Mouse (Mus musculus): ENCODE data around the gene Tns4. TPM values are rescaled to one million over a fixed set of nuclear protein-coding genes. Genes with fewer than 3 reads are reported as not detected.

The Tns4 gene
- total RNA-seq (2021) = under 1 TPM in 1 of 2 experiments, not detected in 1; 0.10 TPM
- long read RNA-seq, experiment 1 = 0 reads
- long read RNA-seq, experiment 2 = 0 reads

DNA sequence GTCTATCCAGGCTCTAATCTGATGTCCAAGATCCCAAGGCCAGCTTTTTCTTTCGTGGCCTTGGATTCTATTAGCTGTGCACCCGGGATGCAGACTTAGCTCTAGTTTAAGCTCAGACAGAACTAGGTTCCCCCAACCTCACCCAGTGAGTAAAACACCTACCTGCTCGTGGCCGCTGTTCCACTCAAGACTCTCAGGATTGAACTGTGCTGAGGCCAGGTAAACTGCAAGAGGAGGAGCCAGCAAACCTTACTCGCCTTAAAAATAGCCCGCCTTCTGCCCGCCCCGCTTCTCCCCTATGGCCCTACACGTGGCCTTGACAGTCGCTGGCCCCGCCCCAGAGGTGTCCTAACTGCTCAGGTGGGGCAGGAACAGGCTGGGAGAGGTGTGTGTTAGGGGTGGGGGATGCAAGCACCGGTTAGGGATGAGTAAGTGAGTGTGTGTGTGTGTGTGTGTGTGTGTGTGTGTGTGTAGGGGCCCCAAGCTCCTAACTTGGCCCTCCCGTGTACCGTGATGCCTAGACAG is at the start of gene Tns4:
TSS of gene Tns4 (minus strand) at position 230 of the 525 bp plus-strand sequence.
- DNase-seq = no peak
- intact Hi-C loops (cut with DNase I; ENCODE audit: low total_unique reads) = no loop called here

DNA sequence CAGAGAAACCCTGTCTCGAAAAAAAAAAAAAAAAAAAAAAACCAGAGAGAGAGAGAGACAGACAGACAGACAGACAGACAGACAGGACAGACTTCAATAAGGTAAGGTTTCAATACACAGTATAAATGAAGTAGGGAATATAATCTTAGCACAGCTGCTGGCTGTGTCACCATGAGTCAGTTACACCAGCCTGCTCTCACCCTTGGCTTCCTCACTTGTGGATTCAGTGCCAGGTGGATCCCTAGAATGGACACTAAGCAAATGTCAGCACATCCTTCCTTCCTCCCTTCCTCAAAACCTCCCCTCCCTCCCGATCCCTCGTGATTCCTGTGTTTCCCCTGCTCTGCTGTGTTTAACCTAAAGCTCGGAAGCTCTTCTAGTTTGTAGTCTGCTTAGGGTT is 48.3 kb upstream of the Tns4 start:
- DNase-seq = no peak
- intact Hi-C loops (cut with DNase I; ENCODE audit: low total_unique reads) = no loop called here

DNA sequence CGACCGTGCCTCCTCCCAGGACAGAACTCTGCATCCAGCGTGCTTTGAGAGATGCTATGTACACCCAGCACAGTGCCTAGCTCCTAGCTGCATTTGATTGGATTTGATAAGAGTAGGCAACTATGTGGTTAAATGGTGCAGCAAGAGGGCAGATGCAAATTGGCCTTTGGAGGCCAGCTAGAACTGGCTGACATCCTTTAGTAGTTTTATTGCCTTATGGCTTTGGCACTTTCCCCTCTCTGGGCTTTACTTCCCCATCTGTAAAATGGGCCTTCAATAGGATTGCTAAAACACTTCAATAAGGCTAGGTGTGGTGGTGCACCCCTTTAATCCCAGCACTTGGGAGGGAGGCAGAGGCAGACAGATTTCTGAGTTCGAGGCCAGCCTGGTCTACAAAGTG is 47.9 kb upstream of the Tns4 start:
- DNase-seq = no peak
- intact Hi-C loops (cut with DNase I; ENCODE audit: low total_unique reads) = no loop called here

DNA sequence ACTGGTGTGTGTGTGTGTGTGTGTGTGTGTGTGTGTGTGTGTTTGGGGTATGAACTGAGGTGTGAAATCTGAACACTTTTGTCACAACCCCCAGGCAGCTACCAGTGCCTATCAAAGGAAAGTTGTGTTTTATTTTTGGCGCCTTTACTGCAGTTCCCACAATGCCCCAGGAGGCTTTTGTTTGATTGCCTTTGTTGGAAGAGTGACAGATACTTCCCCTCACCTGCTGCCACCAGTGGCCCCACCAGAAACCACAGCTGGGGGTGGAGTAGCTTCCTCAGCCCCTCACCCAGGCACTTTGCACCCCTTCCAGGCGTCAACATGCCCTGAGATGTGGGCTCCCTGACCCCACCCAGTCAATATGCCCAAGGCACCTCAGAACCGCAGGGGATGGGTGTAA is 47.3 kb upstream of the Tns4 start:
- intact Hi-C loops (cut with DNase I; ENCODE audit: low total_unique reads) = no loop called here

DNA sequence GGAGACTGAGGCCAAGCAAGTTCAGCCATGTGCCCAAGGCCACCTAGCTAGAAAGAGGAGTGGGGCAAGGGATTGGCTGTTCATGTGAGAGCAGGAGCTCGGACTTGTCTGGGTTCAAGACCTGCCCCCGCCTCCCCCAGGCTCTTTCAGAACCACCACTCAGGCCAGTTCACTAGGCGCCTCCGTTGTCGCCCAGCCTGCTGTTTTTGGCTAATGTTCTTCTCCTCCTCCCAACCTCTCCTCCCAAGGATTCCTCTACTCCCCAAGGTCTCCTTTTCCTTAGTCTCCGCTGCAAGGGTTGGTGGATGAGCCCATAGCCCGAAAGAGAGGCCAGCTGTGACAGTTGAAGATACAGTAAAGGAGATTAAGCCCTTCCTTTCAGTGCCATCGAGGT is 45.9 kb upstream of the Tns4 start:
- peak; percentile 52 for DNase-seq
- intact Hi-C loops (cut with DNase I; ENCODE audit: low total_unique reads) = no loop called here

More for the DNA sequence above, 47.3 kb upstream of the Tns4 start:
- no peak for DNase-seq

GRCm38 (mm10) chr11:99134266-99135046 is 45.4 kb upstream of the Tns4 start:
- DNase-seq = no peak
- intact Hi-C loops (cut with DNase I; ENCODE audit: low total_unique reads) = no loop called here

DNA sequence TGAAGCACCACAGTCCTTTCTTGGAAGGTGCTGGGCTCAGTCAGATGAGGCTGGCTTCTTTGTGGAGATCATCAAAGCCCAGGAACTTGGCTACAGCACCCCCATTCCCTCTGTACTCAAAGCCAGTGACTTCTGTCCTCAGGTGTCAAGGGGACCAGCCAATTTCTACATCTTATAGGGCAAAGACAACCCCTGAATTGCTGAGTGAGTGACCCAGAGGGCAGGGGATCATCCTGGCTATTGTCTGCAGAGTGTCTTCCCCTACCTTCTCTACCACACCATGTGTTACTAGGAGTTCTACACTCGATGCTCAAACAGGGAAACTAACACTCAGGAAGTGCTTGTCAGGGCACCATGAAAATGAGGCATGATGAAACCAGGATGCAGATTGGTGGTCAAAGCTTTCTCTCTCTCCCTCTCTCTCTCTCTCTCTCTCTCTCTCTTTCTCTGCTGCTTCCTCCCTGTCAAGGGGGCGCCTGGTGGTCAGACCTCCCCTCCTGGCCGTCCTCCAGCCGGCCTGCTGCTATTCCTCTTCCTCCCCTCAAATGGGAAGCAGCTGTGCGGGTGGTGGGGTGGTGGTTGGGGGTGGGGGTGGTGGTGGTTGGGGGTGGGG is 44.3 kb upstream of the Tns4 start:
- intact Hi-C loops (cut with DNase I; ENCODE audit: low total_unique reads) = no loop called here
- DNase-seq = no peak

GRCm38 (mm10) chr11:99132091-99132730 is 43.1 kb upstream of the Tns4 start:
- intact Hi-C loops (cut with DNase I; ENCODE audit: low total_unique reads) = no loop called here
- DNase-seq = peak; percentile 72

GRCm38 (mm10) chr11:99131463-99131840 is 42.3 kb upstream of the Tns4 start:
- intact Hi-C loops (cut with DNase I; ENCODE audit: low total_unique reads) = no loop called here
- no peak for DNase-seq

DNA sequence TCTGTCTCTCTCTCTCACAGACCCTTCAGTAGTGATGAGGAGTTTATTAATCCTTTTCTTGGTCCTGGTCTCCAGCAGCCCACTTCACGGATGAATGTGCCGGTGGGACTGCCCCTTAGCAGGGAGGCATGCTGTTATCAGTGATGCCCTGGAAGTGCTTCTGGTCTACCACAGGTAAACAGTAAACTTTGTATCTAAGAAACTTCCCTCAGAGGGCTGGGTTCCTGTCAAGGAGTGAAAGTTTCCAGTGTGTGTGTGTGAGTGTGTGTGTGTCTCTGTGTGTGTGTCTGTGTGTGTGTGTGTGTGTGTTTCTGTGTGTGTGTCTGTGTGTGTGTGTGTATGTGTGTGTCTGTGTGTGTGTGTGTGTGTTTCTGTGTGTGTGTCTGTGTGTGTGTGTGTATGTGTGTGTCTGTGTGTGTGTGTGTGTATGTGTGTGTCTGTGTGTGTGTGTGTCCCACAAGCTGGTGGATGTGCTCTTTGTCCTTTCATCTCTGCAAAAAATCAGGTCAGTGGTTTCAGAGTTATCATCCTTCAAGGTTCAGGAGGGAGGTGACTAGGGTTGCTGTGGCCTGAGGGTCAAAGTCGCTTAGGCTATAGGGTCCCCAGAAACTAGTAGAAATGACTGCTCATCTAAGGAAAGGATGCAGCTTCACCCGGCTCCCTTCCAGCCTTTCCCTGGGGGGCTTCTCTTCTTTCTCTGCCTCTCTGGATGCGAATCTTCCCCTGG is 41.8 kb upstream of the Tns4 start:
- DNase-seq = no peak
- intact Hi-C loops (cut with DNase I; ENCODE audit: low total_unique reads) = no loop called here

- intact Hi-C loops (cut with DNase I; ENCODE audit: low total_unique reads) = loop anchor here (10.0 kb wide), 1 partner anchor 214 kb away; no protein-coding TSS in a partner anchor
- DNase-seq = no peak
Measured at GRCm38 (mm10) chr11:99129287-99129686, 40.2 kb upstream of the Tns4 start.

- DNase-seq = no peak
- intact Hi-C loops (cut with DNase I; ENCODE audit: low total_unique reads) = loop anchor here (10.0 kb wide), 1 partner anchor 213 kb away; no protein-coding TSS in a partner anchor
Measured at GRCm38 (mm10) chr11:99127785-99128682, 38.9 kb upstream of the Tns4 start.

DNA sequence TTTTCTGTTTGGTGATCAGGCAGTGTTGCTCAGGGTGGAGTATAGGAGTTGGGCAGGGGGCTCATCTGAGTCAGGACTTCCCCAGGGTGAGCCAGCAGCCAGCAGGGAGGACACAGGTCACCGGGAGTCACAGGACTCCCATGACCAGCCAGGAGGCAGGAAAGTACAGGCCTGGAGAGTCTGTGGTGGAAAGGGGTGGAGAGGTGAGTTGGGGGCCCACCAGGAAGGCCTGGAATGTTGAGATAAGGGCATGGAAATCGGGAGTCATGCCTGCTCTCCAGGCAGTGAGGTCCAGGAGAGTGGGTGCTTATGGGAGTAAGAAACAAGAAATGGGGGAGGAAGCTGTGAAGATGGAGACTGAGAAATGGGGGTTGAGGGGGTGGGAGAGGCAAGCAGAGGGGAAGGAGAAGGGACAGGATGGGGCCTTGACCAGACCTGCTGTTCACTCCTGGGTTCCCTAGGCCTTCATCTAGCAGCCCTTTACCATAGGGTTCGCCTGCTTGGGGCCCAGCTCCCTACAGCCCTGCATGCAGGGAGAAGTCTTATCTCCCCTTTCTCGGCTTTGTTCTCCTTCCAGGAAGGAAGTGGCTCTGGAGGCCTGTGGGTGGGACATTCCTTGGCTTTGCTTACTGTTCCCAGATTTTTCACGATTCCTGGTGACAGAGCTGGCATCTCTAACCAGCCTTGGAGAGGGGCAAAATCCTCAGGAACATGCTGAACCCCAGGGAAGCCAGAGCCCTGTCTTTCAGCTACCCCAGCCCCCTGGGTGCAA is 37.6 kb upstream of the Tns4 start:
- DNase-seq = no peak
- intact Hi-C loops (cut with DNase I; ENCODE audit: low total_unique reads) = loop anchor here (10.0 kb wide), 1 partner anchor 212 kb away; no protein-coding TSS in a partner anchor

DNA sequence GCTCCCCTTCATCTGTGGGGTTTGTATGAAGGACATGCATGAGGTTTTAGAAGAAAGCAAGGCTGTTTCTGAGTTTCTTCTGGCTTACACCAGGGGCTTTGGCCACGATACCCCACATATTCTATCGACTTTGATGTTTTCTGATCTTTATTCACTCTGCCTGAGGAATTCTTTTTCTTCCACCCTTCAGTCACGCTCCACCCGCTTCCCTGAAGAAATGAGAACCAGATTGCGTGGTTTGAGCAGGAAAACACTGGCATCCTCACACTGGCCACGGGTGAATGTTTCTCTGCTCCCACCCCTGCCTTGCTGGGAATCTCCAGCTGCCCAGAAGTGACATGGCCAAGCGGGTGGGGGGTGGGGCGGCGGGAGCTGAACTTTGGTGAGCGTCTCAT is 35.5 kb upstream of the Tns4 start:
- no peak for DNase-seq
- intact Hi-C loops (cut with DNase I; ENCODE audit: low total_unique reads) = loop anchor here (5.0 to 10.0 kb wide), 2 partner anchors 82 to 210 kb away; partner anchors contain the start of gene Igfbp4

DNA sequence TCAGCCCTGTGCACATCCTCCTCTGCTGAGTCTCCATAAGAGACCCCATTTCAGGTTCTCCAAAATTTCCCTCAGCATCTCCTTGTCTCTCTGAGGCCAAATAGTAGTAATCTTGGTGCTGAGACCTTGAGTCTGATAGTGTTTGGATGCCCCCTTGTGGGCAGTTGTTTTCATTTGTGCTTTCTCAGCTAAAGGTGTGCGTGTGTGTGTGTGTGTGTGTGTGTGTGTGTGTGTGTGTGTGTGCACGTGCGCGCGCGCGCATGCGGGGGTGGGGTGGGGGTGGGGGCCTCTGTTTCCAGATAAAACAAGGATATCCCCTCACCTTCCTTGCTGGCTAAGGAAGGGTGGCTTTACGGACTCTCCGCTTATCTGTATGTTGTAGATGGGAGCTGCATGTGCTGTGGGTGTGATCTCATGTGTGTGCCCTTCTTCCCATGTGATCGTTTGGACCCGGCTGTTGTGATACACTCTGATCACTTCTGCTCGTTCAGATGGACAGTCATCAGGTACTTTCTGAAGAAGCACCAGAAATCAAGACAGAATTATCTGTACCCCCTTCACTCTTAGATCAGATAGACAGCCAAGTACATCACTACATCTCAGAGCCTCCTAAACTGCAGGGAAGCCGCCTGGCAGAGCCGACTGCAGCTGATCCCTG is 35.0 kb upstream of the Tns4 start:
- DNase-seq = peak; percentile 54

DNA sequence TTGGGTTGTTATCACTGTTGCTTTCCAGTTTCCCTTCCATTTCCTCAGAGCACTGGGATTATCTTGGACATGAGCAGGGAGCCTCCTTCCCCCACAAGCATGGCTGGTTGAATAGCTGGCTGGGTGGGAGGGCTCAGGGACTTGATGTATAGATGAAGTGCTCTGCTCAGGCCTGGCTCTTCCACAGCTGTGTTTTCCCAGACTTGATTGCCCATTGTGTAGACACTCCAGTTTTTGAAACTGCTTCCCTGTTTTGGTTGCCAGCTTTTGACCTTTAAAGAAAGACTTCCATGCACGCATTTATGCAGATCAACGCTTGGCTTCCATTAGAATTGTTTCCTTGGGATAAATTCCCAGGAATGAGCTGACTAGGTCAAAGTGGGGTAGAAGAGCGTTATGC is 33.6 kb upstream of the Tns4 start:
- intact Hi-C loops (cut with DNase I; ENCODE audit: low total_unique reads) = loop anchor here (5.0 to 10.0 kb wide), 2 partner anchors 80 to 208 kb away; partner anchors contain the start of gene Igfbp4
- no peak for DNase-seq

More for the DNA sequence above, 35.0 kb upstream of the Tns4 start:
- intact Hi-C loops (cut with DNase I; ENCODE audit: low total_unique reads) = loop anchor here (5.0 to 10.0 kb wide), 2 partner anchors 82 to 209 kb away; partner anchors contain the start of gene Igfbp4

DNA sequence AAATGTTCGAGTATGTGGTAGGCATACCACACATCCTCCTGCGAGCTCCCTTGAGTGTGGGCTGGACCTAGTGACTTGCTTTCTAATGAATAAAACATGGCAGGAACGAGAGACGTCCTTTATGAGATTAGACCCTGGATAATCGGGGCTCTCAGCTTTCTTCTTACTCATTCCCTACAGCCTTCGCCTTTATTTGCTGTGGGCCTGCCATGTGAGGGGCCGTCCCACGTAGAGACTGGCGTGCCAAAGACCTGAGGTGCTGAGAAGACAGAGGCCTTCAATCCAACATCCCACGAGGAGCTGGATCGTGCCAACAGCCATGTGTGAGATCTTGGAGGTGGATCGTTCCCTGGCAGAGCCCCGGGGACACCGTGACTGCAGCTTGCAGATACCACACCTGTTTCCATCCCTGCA is 32.1 kb upstream of the Tns4 start:
- intact Hi-C loops (cut with DNase I; ENCODE audit: low total_unique reads) = loop anchor here (5.0 to 10.0 kb wide), 2 partner anchors 79 to 206 kb away; partner anchors contain the start of gene Igfbp4
- no peak for DNase-seq

Data from gastrocnemius, postnatal 14 days (tissue).